Mouse (Mus musculus): ENCODE measurements around the gene Aff3.
A peak's percentile ranks its signal among the peaks of the same experiment; 100 is the strongest.

The Aff3 gene

DNA sequence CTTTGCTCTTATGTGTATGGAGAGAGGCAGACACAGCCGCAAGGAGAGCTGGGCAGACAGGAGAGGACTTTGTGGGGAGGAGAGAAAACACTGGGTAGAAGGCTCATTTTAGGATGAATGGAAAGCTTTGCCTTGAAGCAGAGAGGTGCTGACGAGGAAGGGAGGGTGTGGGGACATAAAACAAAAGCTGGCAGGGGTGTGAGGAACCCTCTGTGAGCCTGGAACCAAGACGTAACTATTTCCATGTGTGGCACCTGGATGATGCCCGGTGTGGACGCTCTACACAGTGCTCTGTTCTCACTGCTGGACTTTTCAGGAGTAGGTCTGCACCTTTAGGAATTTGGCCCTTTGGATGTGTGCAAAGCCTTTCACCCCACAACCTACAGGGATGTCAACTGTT, 447.7 kb downstream of the Aff3 start:
- DNase-seq: no peak

DNA sequence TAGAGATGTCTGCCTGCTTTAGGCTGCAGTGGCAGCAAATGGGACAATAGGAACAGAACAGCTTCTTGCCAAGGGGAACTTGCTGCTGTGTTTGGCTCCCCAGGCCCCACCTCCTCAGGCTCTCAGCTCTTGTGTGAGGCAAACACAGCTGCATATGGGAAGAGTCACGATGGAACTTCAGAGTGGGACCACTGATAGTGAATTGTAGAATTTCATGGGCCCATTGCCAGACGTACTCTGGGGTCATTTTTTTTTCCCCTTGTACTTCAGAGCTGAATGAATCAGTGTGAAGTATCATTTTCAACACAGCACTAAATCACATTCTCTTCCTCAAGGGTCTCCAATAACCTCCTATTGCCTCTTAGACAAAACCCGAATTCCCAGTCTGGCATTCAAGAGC, 451.4 kb downstream of the Aff3 start:
- DNase-seq: no peak

DNA sequence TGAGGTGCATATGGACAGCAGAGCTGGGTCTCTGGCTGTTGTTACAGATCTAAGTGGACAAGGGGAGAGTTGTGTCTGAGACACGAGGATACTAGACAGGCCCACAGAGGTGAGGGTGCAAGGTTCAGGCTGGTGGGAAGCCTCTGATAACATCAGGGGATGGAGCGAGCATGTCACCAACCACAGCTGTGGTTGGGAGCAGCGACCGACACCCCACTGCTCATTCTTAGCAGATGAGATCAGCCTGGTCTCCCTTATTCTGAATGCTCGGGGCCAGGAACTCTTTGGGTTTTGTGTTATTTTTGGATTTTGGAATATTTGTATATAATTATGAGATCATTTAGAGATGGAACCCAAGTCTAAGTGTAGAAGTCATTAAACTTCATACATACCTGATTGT, 452.4 kb downstream of the Aff3 start:
- DNase-seq: no peak

DNA sequence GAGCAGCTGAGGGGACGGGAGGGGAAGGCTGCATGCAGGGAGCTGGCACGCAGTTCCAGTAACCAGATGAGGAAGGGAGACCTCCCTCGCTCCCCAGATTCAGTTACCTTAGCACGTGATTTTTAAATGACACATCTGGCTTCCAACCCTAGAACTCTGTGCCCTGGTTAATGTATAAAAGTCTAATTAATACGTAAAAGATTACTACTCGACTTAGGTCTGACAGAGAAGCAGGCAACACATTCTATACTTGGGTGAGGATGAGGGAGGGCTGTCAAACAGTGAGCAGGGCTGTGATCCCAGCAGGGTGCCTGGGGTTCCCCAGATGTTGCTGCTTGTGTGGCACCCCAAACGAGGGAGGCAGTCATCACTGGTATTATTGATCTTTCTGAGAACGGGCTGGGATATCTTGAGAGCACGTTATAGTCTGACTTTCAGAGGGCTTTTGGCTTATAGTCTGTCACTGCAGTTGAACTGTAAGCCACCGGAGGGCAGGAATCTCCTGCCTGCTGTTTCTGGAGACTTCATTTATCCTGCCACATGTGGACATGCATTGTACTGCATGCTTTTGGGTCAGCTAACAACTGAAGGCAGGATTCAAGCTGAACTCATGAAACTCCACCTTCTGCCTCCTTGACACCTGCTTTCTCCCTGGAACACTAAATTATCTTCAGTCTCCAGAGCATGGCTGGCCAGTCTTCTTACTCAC, 462.1 kb downstream of the Aff3 start:
- DNase-seq: no peak

DNA sequence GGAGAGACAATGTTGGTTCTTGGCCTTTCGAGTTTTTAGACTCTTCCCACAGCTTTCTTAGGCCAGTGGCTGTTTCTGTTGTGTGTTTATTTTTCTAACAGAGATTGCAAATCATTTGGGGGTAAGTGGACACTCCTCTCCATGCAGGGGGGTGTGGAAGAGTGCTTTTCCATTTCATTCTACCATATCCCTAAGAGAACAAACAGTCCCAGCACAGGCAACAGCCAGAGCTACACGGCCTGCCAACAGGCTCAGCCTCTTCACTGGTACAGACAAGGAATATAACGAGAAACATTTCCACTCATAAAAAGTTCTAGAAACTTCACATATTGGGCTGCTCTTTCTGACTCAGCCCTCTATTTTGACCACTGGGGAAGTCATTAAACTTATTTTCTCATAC, 463.0 kb downstream of the Aff3 start:
- no peak for DNase-seq

DNA sequence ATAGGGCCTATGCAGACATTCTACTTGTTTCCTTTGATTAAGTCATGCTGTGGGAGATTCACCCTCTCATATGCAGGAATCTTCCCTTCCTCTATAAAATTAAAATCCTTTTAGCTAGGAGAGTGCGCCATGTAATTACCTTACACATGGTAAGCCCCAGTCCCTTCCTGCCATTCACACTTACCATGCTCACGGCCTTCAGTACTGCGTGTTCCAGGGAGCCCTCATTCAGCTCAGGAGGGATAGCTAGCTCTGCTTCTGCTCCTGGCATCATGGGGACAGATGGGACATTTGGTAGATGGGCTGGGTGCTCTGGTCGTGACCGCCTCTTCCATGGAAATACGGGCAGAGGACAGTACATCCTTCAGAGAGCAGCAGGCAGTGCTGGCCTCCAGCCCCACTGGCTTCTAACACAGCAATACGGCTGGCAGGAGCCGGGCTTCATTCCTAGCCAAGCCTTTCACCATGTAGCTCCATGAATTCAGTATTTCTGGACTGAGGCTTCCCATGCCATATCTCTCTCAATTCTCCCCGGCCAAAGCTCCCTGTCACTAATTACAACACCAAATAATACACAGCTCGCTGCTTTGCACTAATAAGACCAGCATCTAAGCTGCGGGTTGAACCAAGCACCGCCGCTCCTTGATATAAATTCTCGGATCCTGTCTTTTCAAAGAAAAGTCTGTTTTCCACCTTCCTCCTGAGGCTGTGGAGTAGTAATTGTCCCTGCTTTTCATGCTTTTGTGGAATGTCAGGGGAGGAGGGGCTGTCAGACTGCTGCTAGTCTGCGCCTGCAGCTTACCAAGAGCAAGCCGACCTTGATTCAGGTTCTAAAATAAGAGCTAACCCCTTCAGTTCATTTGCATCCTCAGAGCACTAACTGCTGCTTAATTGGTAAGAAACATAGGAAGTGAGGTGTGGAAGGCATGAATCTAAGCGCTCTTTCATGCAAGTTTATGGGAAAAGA, 464.8 kb downstream of the Aff3 start:
- no peak for DNase-seq

DNA sequence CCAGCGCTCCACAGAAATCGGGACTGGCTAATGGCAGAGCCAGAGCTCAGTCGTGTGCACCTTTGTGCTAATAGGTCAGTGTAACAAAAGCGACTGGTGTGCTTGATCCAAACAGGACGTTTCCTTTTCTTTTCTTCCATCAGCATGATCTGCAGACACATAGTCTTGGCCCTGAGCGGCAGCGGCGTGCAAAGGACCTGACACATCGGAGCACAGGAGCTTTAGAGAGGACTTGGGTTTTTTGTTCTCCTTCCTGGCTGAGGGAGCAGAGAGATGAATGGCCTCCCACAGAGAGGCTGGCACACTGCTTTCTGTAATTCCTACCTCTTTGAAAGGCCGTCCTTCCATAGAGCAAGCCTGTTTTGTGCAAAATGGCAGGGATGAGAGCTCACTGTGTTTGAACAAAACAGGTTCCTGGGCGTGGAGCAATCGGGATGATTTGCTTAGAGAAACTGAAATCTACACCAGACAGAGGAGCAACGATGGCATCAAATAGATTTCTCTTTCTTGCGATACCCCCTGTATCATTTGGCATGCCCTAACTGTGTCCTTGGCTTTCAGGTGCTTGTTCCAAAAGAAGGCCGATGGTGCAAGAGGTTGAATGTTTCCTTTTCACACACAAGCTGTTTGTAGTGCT, 466.2 kb downstream of the Aff3 start:
- no peak for DNase-seq

DNA sequence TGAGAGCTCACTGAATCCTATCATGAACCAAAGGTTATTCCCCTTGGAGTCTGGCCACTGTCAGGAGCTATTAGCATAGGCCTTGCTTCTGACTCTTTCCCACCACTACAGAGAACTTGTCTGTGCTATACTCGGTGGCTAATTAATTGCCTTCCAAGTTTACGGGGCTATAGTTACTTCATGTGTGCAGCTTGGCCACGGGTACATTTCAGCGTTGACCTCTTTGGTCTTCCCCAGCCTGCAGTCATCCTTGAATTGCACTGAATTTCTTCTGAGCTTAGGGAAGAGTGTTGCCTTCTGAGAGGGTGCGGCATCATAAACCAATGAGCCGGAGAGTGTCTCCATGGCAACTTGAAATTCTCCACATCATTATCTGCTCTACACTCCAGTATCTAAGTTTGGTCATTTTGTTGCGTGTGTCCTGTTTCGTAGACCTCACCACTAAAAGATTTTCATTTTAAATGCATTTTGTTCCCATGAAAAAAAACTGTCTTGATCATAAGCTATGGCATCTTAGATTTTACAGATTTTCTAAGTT, 467.5 kb downstream of the Aff3 start:
- no peak for DNase-seq

DNA sequence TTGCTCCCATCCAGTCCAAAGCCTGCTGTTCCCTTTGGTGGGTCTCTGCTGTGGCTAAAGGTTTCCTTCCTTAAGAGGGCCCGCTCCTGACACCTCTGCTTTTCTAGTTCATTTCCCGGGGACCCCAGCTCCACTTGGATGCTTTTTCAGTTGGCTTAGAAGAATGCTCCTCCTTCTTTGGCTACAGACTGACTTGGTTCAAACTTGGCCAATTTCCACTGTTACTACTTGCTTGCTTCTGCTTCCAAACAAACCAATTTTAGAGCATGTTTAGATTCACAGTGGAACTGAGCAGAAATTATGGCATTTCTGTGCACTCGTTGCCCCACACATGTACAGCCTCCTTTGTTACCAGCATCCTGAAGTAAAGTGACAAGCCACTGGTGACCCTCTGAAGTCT, 469.0 kb downstream of the Aff3 start:
- no peak for DNase-seq

DNA sequence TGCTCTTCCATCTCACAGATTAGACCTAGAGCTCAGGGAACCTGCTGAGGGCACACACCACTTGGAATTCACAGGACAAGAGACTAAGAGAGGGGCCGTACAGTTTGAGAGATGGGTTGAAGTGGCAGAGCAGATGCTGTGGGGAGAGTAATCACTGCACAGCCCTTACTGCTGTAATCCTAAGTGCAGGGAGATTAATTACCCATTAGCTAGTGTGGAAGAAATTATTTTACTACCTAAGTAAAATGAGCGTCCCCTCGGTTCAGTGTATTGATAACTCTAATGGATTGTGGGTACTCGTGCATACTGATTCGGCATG, 478.6 kb downstream of the Aff3 start:
- no peak for DNase-seq

DNA sequence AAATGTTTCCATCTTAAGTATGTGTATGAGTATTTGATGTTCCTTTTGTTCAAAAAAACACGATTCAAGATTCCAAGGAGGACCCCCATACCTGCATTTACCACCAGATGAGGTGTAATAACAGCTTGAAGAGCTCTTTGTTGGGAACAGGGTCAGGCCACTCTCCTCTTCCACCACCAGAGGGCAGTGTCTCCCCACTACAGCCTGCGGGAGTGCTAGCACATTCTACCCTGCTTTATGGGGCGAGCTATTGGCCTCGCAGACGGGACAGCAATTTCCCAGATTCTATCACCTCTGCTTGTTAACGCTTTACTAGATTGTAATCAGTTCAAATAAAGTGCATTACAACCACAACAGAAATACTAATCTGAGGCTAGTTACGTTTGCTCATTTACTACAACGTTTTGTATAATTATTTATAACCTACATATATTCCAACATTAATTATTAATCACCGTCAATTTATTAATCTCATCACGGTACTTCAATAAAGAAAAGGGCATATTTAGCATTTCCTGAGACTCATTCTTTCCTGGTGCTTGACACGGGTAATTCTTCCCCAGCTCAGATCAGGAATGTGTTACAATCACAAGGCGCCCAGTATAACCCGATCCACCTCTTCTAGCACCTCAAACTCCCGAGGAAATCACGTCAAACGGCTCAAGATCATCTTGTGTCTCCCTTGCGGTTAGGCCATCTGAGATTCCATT, 479.1 kb downstream of the Aff3 start:
- peak; percentile 33 to 65 for DNase-seq

DNA sequence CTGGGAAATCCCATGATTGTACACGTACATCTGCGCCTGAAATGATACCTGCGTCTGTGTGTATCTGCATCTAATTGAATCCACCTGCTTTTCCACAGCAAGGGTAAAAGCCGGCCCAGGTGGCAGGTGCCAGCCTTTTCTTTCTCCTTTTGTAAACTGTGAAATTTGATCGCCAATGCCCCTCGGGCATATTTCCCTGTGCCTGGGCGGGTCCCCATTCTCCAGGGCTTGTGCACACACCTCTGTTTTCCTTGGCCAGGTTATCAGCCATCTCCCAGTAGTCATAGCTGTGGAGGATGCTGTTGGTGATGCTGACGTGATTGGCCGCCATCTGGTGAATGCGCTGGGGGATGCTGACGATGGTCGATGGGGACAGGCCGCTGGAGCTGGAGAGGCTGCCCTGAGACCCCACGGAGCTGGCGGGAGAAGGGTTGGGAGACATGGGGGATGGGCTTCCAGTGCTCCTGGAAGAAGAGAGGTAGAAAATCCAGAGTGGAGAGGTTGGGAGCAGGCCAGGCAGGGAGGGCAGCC, 483.7 kb downstream of the Aff3 start:
- DNase-seq: no peak

DNA sequence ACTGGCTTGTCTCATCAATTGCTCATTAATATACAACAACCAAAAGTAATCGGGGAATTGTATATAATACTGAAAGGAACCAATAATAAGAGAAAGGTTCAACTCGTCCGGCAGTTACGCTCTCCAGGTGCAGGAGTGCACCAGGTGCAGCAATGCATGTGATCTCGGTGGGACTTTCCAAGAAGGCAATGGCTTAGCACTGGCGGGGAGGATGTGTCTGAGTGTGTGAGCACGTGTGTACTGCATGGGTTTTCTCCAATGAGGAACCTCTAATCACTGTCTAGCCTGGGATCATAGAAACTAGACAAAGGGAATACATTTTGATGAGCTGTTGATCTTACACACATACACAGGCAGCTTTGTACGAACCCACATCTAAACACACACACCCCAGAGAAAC, 485.8 kb downstream of the Aff3 start:
- no peak for DNase-seq

DNA sequence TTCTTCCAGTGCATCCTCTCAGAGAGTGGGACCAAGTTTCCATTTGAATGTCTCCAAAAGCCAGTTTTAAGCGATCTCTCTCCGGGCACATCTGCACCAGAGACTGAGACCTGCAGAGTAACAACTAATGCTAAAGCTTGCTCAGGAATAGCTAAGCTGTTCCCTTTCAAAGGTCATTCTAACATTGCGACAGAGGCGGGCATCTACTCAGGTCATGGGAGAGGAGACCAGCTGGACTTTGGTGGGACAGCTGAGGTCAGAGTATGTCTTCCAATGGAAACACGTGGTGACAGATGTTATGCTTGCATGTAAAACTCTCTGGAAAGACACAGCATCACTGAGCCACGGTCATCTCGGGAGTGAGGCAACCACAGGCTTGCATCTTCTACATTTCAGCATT, 488.7 kb downstream of the Aff3 start:
- DNase-seq: no peak

DNA sequence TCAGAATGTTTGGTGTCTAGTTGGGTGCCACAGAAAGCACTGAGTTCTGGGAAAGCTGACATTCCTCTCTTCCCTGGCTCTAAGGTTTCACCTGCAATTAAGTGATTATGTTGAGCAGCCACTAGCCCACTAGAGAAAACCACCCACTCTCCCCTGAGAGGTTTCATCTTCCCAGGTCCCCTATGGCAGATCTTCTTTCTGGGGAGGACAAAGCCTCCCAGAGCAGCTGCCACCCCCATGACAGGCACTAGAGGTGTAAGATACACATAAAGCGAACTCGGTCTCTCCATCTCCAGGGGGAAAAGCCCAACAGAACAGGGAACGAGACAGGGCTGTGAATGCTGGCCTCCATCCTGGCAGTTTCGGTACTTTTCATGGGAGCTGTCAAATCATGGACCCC, 492.9 kb downstream of the Aff3 start:
- DNase-seq: no peak

DNA sequence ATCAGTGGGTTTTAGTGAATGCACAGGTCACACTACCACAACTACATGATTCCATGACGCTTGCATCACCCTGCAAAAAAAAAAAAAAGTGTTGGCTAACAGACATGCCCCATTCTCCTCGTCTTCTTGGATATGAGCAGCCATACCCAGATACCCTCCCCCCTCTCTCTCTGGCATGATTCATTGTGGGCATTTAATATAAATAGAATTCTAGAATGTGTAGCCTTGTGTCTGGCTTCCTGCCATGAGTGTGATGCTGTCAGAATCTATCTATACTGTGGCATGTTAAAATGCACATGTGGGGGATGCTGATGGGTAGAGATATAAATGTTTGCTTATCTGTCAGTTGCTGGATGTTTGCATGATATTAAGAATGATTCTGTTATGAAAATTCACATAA, 499.1 kb downstream of the Aff3 start:
- no peak for DNase-seq

DNA sequence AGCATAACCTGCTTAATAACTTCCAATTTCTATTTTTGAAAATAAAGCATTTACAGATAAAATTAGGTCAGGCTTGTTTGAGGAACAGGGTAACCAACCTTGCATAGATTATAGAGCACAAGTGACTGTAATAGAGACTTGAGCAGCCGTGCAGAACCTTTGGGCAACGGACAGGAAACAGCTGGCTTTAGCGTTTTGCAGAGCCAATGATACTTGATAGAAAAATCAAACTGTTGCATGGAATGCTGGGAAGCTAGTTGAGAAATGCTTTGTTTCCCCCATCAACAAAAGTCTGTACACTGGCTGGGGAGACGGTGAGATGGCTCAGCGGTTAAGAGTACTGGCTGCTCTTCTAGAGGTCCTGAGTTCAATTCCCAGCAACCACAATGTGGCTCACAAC, 514.7 kb downstream of the Aff3 start:
- no peak for DNase-seq

DNA sequence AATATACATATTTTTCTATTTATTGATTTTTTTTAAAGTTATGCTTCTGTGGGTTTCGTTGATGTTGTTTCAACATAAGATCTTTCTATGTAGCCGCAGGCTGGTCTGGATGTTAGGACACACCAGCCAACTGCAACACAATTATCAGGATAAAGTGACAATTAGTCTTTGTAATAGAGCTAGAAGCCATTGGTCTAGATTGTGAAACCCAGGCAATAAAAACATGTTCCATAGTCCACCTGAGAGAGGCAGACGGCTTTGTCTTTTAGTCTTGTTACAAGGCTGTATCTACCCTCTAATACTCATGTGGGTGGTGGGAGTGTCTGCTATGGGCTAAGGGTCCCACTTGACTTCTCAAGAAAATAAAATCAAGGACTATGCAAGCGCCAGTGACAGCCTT, 518.7 kb downstream of the Aff3 start:
- no peak for DNase-seq

DNA sequence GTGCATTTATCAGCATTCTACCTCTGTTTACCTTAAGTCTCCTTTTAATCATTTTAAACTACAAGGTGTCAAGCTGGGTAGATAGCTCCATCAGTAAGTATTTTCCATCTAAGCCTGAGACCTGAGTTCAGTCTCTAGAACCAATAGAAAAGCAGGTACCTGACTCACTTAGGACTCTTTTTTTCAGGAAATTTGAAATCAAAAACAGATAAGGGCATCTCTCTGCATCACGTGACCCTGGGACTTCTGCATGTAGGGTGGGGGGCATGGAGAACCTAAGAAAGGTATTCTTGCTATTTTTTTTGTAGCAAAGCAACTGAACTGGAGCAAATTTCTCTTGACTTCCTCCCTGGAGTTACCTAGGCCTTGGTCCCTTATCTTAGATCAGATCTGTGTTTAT, 523.4 kb downstream of the Aff3 start:
- DNase-seq: no peak

DNA sequence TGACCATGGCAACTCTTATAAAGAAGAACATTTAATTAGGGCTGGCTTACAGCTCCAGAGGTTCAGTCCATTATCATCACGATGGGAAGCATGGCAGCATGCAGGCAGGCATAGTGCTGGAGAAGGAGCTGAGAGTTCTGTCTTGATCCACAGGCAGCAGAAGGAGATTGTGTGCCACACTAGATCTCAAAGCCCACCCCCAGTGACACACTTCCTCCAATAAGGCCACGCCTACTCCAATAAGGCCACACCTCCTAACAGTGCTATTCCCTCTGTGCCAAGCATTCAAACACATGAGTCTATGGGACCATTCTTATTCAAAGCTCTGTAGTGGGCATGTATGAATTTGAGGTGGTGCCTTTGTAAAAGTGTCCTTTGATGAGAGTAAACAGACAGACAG, 523.8 kb downstream of the Aff3 start:
- no peak for DNase-seq

DNA sequence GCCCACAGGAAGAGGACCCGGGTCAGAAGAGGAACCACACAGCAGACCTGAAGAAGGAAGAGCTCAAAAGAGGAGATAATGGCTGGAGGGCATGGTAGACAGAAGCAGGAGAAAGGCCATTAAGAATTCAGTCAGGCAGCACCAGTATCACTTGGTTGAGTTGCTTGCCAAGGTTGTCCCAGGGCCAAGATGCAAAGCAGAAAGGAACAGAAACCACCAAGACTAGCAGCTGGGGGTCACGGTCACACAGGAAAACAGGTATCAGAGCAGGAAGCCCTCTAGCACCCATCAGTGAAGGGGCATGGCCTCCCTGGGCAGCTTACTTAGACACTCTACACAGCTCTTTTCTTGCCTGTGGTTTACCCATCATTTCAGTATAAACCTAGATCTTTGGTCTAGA, 525.4 kb downstream of the Aff3 start:
- DNase-seq: peak; percentile 27 to 28

DNA sequence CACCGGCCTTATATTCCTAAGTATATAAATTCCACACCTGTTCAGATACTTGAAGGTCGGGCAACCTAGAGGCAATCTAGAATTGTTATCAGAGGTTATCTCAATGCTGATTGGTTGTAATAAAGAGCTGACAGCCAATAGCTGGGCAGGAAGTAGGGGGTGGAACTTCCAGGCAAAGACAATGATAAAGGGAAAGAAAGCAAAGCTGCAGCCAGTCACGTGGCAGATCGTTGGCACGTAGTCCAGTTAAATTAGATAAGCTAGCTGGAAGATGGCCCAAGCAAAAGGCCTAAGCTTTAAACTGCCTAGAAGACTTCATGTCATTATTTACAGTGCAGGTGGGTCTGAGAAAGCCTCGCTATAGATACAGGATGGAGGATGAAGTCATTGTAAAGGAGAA, 531.8 kb downstream of the Aff3 start:
- DNase-seq: no peak
